Mouse (Mus musculus) heart, postnatal 0 days (tissue): ENCODE measurements around the gene Sema4c. TPM values are rescaled to one million over a fixed set of nuclear protein-coding genes. Genes with fewer than 3 reads are reported as not detected.

Experiments
- ATAC-seq: fragments of 200-750 bp; cut with Nextera tagmentation; 2 replicates; pipeline ENCODE4 v1.8.0; 2017; ENCODE audit warnings: low read depth, moderate number of reproducible peaks, moderate library complexity; ENCODE audit not compliant: insufficient read depth
- DNase-seq: peaks from one replicate; pipeline ENCODE4 v3.0.0-alpha.2; 2016; ENCODE audit warnings: low spot score
- H3K27ac ChIP-seq: fragments of 300-500 bp; sonication (generic); 2 replicates; pipeline ENCODE4 v1.5.1; 2014; ENCODE audit warnings: low read depth, mild to moderate bottlenecking
- H3K27me3 ChIP-seq: fragments of 300-500 bp; sonication (generic); 2 replicates; pipeline ENCODE4 v1.6.1; 2014; ENCODE audit warnings: low read length, mixed read lengths; ENCODE audit not compliant: control insufficient read depth, insufficient read depth
- H3K36me3 ChIP-seq: fragments of 300-500 bp; sonication (generic); replicated peaks from 2 replicates; pipeline ENCODE4 v1.6.1; 2014; ENCODE audit warnings: low read length, mixed read lengths; ENCODE audit not compliant: control insufficient read depth, insufficient read depth
- H3K4me1 ChIP-seq: fragments of 300-500 bp; sonication (generic); 2 replicates; pipeline ENCODE4 v1.6.1; 2014; ENCODE audit warnings: antibody characterized with exemption; ENCODE audit not compliant: control insufficient read depth, insufficient read depth
- H3K4me2 ChIP-seq: fragments of 300-500 bp; sonication (generic); 2 replicates; pipeline ENCODE4 v1.6.1; 2014; ENCODE audit warnings: low read depth, mild to moderate bottlenecking, low read length, moderate library complexity
- H3K4me3 ChIP-seq: fragments of 300-500 bp; sonication (generic); 2 replicates; pipeline ENCODE4 v1.5.1; 2014; ENCODE audit warnings: low read depth, low read length
- H3K9ac ChIP-seq: fragments of 300-500 bp; sonication (generic); replicated peaks from 2 replicates; pipeline ENCODE4 v1.6.1; 2014; ENCODE audit warnings: low read depth, low read length, mixed read lengths
- H3K9me3 ChIP-seq: fragments of 300-500 bp; sonication (generic); replicated peaks from 2 replicates; pipeline ENCODE4 v1.6.1; 2016; ENCODE audit warnings: low read length; ENCODE audit not compliant: control insufficient read depth
- CTCF ChIP-seq: IDR thresholded peaks from 2 replicates; pipeline ENCODE4 v1.5.1; 2016; ENCODE audit warnings: antibody characterized with exemption, control low read depth, low read depth
- EP300 ChIP-seq: IDR thresholded peaks from 2 replicates; pipeline ENCODE4 v1.6.1; 2016; ENCODE audit warnings: antibody characterized with exemption, low read depth
- WGBS: fragments of 180-500 bp; shearing (Covaris S2); extraction: QIAGEN DNeasy Blood & Tissue Kit; methylation state at CpG from one replicate; pipeline ENCODE4 v1.1.7; 2014; 5-methylcytosine and 5-hydroxymethylcytosine counted together
- polyA plus RNA-seq: library from polyadenylated mRNA; unstranded; fragments of >200 nt; fragmentation: Nextera tagmentation; extraction: Ambion mirVana; gene quantifications from 2 replicates; pipeline ENCODE4 v1.2.1, GENCODE M21; 2015
- total RNA-seq: library from RNA; depleted of rRNA; stranded (reverse); fragments of >200 nt; gene quantifications from 2 replicates; pipeline ENCODE4 v1.2.3, GENCODE M21; 2014; ENCODE audit warnings: low replicate concordance

The Sema4c gene
- total and polyA plus RNA-seq, 2 experiments from 2014 or later = 5.7 to 13.2 TPM

- ATAC-seq (no peak), DNase-seq (no peak)
- Histone ChIP-seq H3K9me3 (no peaks in the 10 kb centered on the region), H3K9ac (no peak overlapping the region), H3K27me3 (no peaks in the 10 kb centered on the region), H3K4me2 (no peak overlapping the region), H3K36me3 (peaks cover 18% of the 10 kb centered on the region), H3K27ac (peak overlapping the region; percentile 44), H3K4me1 (peaks cover 31% of the 10 kb centered on the region), H3K4me3 (no peak overlapping the region)
- WGBS = 76% methylated on average over 7 of the region's 7 CpGs
- TF ChIP-seq EP300 (no peak), CTCF (no peak)
Observed at GRCm38 (mm10) chr1:36530962-36531361, 27.2 kb downstream of the Sema4c start.

GRCm38 (mm10) chr1:36530485-36530884, 27.7 kb downstream of the Sema4c start:
- H3K4me1 ChIP-seq = peaks cover 27% of the 10 kb centered on the region
- no peak overlapping the region for H3K9ac ChIP-seq
- peaks cover 23% of the 10 kb centered on the region for H3K36me3 ChIP-seq
- WGBS = 53% methylated on average over 8 of the region's 8 CpGs
- ATAC-seq = no peak
- no peaks in the 10 kb centered on the region for H3K9me3 ChIP-seq
- H3K4me3 ChIP-seq = no peak overlapping the region
- DNase-seq = no peak
- H3K27ac ChIP-seq = peak overlapping the region; percentile 44
- no peak overlapping the region for H3K4me2 ChIP-seq
- no peaks in the 10 kb centered on the region for H3K27me3 ChIP-seq
- TF ChIP-seq EP300 = no peak
- no peak for TF ChIP-seq CTCF

GRCm38 (mm10) chr1:36529875-36530274, 28.3 kb downstream of the Sema4c start:
- no peak for ATAC-seq
- peaks cover 29% of the 10 kb centered on the region for H3K36me3 ChIP-seq
- peaks cover 20% of the 10 kb centered on the region for H3K4me1 ChIP-seq
- no peak for DNase-seq
- no peak for TF ChIP-seq EP300
- no peak for TF ChIP-seq CTCF
- no peak overlapping the region for H3K27ac ChIP-seq
- 92% methylated on average over 4 of the region's 4 CpGs for WGBS
- no peaks in the 10 kb centered on the region for H3K27me3 ChIP-seq
- H3K4me3 ChIP-seq = no peak overlapping the region
- no peaks in the 10 kb centered on the region for H3K9me3 ChIP-seq
- no peak overlapping the region for H3K9ac ChIP-seq
- no peak overlapping the region for H3K4me2 ChIP-seq

GRCm38 (mm10) chr1:36529274-36529673, 28.9 kb downstream of the Sema4c start:
- no peak for TF ChIP-seq EP300
- TF ChIP-seq CTCF = no peak
- Histone ChIP-seq H3K36me3 (peaks cover 35% of the 10 kb centered on the region), H3K4me2 (no peak overlapping the region), H3K9me3 (no peaks in the 10 kb centered on the region), H3K4me1 (peaks cover 21% of the 10 kb centered on the region), H3K4me3 (no peak overlapping the region), H3K27me3 (no peaks in the 10 kb centered on the region), H3K9ac (no peak overlapping the region), H3K27ac (no peak overlapping the region)
- no peak for DNase-seq
- WGBS = 88% methylated on average over 4 of the region's 4 CpGs
- no peak for ATAC-seq

- peaks cover 18% of the 10 kb centered on the region for H3K4me1 ChIP-seq
- WGBS = 5% methylated on average over 1 of the region's 1 CpGs
- peaks cover 36% of the 10 kb centered on the region for H3K36me3 ChIP-seq
- H3K4me2 ChIP-seq = no peak overlapping the region
- no peak overlapping the region for H3K4me3 ChIP-seq
- DNase-seq (no peak), ATAC-seq (no peak)
- H3K27me3 ChIP-seq = no peaks in the 10 kb centered on the region
- H3K9ac ChIP-seq = no peak overlapping the region
- no peak for TF ChIP-seq EP300
- TF ChIP-seq CTCF = no peak
- no peak overlapping the region for H3K27ac ChIP-seq
- H3K9me3 ChIP-seq = no peaks in the 10 kb centered on the region
Observed at GRCm38 (mm10) chr1:36528351-36528750, 29.8 kb downstream of the Sema4c start.

GRCm38 (mm10) chr1:36526903-36527302, 31.2 kb downstream of the Sema4c start:
- Histone ChIP-seq H3K4me3 (no peak overlapping the region), H3K4me1 (peaks cover 16% of the 10 kb centered on the region; the same call in 1 of the 2 replicates), H3K36me3 (peaks cover 45% of the 10 kb centered on the region)

More at GRCm38 (mm10) chr1:36526903-36527302, 31.2 kb downstream of the Sema4c start:
- TF ChIP-seq EP300 (no peak), CTCF (no peak)
- DNase-seq = no peak
- Histone ChIP-seq H3K9ac (no peak overlapping the region), H3K9me3 (no peaks in the 10 kb centered on the region), H3K27me3 (no peaks in the 10 kb centered on the region), H3K4me2 (no peak overlapping the region), H3K27ac (no peak overlapping the region)
- 76% methylated on average over 10 of the region's 10 CpGs for WGBS
- no peak for ATAC-seq
